Mouse (Mus musculus) urinary bladder, postnatal 4 days (tissue): Measurements from ENCODE around the gene Ctnnb1.

Source experiments
- DNase-seq, 2 experiments: peaks; one replicate each; pipeline ENCODE4 v3.0.0; 2021 to 2022; ENCODE audit warnings: low spot score in 2 of 2

The Ctnnb1 gene

DNA sequence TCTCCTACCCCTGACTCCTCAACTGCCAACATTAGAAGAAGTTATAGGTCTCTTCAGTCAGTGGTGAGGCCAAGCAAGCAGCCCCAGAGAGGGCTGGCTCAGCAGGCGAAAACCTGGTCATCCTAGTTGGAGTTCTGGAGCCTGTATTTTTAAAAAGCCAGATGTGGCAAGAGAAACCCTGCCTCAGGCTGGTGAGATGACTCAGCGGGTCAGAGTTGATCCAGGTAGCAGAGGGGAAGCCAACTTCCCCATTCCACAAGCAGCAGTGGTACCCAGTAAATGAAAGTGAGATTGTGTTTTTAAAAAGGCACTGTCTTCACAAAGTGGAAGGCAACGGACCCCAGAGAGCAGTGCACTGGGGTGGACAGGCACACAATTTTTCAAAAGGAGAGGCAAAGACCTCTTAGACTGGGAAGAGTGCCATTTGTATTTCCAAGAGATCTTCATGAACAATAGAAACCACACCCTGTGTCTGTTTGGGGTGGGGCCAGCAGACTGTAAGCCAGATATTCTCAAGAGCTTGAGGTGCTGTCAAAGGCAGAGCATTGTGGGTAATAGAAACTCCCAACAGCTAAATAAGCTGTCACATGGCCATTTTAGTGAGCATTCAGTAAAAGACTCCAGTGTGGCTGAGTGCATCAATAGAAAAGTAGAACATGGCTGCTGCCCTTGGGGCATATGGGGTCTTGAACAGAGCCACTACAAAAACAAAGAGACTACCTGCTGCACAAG, 33.1 kb downstream of the Ctnnb1 start:
- no peak for DNase-seq

DNA sequence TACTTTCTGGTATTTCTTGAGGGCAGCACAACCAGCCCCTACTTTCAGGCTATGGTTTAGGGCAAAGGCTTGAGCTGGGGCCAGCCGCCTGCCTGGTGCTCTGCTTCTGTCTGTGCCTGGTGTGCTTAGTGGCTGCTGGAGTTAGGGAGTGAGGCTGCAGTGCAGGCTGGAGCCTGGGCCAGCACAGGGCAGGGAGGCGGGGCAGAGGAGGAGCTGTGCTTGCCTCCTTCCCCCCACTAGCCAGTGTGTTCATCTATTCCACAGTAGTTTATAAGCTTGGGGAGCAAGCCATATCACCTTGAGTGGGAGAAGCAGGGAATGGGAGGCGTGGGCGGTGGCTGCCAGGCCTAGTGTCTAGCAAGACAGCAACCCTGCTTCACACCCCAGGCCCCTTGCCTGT, 34.1 kb downstream of the Ctnnb1 start:
- DNase-seq = no peak

DNA sequence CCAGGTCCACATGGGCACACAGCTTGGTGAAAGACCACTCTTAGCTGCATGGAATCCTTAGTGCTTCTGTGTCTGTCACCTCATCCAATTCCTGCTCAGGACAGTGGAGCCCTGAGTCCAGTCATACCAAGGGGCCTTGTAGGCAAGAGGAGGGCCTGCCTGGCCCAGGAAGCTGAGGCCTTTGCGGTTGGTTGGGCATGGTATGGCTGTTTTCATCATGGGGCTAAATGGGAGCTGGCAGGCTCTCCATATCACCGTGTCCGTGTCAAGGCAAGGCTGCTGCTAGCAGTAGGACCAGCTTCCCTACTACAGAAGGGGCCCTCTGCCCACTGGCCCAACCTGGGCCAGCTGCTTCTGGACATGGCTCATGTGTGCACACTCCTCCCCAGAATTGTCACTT, 34.7 kb downstream of the Ctnnb1 start:
- no peak for DNase-seq

DNA sequence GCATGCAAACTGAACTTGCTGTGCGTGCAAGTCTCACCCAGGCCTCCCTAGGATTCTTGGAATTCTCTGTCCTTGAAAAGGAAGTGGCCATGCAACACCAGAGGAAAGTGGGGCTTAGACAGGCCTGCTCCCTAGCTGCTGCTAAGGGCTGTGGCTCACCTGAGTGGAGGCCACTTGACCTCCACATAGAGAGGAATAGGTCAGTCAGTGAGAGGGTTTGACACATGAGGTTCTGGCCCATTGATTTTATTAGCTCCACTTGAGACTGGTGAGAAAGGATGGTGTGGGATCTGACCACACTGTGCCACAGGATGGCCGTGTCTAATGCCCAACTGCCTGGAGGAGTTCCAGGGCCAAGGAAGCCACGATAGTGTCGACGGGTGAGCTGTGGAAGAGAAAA, 35.2 kb downstream of the Ctnnb1 start:
- DNase-seq = no peak

DNA sequence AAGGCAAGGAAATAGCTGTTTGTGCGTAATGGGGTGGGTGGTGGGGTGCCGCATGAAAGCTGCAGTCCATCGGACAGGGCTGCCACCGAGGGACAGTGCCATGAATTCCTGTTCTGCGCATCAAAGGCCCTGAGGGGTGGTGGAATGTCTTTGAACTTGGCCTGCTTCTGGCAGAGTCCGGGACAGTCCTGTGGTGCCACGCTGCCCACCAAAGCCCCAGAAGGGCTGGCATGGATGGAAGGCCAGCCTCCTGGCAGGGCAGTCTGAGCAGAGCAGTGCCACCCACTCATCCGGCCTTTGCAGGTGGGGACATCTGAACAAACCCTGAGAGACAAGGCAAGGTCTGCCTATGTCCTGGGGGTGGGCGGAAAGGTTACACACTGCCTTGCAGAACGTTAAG, 36.0 kb downstream of the Ctnnb1 start:
- DNase-seq = no peak

DNA sequence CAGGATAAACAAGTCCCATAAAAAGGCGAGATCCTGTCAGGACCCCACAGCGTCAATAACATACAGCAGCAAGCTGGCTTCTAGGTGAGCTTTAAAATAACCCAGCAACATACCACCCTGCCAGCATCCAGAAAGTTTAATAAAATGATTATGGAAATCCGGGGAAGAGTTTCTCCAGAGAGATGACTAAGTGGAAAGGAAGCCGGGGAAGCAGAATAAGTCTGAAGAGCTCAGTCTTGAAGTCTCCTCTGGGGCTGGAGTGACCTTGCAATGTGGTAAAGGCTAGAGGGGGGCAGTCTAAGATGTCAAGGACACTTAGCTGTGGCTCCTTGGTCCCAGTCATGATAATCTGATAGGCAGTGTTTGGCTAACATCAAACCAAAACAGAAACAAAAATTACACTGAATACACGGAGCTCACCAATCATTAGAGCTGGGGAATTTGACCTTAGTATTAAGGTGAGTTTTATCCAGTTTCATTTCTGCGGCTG, 44.1 kb downstream of the Ctnnb1 start:
- no peak for DNase-seq

DNA sequence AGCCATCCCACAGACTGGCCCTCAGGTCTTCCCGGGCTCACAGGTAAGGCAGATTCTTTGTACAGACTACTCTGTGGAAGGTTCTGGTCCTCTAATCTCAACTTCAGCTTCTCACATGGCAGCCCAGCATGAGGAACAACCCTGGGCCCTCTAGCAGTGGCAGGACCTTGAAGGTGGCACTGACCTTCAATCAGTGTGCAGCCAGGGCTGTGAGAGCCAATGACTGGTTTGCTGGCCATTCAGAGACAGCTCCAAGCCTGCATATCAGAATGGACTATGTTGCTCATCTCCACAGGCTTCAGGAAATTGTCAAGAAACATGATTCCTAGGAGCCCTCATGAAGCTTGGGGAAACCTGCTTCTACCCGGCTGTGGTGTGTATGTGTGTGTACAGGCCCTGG, 45.2 kb downstream of the Ctnnb1 start:
- DNase-seq = no peak

DNA sequence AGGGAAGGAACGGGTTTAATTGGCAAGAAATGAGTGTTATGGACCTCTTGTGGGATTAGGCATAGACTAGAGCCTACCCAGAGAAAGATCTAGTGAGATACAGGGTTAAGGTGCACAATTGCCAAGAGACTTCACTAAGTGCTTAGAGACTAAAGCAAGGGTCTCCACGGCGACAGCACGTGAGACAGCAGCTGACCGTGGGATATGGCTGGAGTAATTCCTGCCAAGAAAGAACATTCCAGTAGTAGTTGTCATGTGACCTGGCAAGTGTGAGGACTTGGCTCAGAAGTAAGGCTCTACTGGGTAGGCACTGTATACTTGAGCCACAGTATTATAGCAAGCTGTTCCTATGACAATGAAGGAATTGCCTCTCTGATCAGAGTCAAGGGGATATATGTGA, 47.1 kb downstream of the Ctnnb1 start:
- DNase-seq = no peak

DNA sequence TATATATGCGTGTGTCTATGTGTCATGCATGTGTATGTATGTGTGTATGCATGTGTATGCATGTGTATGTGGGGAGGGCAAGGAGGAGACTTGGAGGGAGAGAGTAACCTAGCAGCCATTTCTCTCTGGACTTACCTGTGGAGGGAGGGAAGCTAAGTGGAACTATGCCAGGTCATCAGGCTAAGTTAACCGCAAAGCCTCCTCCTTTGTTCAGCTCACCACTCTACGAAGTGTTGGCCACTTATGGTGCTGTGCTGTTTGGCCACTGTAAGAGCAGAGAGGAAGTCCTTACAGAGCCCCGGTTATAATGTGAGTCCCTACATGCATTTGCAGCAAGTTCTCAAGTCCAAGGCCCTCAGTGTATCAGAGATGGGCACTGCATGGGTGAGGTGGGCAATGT, 47.8 kb downstream of the Ctnnb1 start:
- no peak for DNase-seq

DNA sequence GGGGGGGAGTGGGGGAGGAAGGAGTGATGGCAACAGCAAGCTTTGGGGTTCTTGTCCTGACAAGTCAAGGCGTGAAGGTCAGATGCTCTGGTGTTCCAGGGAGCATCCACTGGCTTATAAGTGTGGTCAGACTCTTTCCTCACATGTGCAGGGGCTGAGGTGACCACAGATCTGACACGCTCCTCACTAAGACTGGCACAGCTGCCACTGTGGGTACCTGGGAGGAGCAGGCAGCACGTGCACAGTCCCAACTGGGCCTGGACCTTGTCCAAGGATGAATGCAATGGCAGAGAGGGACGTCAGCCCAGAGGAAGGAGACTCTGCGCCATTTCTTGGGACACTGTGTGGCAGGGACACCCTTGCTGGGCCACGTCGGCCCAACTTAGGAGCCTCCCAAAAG, 52.8 kb downstream of the Ctnnb1 start:
- no peak for DNase-seq

DNA sequence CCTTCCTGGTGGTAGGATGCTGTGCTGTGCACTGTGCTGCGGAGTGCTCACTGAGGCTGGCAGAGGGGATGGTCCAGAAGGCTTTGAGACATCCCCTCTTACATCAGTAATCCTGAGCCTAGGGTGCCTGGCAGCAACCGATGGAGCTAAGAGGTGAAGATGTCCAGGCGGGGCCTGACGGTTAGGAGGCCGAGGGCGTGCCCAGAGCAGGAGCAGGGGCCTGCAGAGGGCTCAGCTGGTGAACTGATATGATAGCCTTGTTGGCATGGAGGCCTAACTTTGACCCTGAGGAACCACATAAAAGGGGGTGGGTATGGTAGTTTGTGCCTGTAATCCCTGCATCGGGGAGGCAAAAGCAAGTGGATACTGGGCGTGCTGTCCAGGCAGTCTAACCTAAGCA, 54.8 kb downstream of the Ctnnb1 start:
- DNase-seq = no peak

DNA sequence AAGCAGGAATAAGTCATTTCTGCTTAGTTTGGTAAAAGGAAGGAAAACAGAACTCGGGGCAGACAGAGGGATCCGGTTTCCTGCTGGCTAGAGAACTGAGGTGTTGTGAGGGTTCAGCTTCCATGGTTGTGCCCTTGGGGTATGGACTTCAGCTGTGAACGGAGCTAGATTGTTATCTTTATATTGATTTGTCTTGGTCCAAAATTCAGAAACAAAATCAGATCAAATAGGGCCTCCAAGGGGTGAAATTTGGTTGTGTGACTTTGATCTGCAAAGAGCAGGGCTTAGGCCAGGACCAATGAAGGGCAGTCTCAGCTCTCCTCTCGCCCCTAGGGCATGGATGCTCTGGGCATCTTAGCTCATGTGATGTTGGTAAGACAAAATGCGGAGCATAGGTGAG, 55.5 kb downstream of the Ctnnb1 start:
- no peak for DNase-seq

DNA sequence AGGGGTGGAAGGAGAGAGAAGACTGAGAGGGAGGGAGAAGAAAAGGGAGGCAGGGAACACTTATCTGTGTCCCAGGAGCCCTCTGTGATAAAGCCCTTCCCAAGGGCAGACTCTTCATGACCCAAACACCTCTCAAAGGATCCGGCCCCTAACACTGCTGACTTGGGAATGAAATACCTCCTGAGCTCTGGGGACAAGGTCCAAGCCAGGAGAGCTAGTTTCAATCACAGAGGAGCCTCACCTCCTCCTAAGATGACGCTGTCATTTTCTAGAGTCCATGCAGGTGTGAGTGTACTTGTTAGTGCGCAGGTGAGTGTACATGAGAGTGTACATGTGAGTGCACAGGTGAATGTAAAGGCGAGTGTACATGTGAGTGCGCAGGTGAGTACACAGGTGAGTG, 56.0 kb downstream of the Ctnnb1 start:
- no peak for DNase-seq

DNA sequence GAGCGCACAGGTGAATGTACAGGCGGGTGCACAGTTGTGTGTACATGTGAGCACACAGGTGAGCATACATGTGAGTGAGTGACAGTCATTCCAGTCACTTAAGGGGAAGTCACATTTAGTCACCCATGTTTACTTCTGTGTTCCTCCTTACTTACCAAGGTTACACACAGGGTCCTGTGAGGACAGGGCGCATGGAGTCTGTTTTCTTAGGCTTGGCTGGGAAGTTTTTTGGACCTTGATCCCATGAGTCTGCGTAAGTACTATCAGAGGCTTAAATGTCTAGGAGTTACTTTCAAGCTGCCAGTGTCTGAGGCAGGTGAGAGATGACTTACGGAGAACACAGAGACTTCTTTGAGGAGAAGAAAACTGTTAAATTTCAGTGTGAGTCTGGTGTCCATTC, 56.5 kb downstream of the Ctnnb1 start:
- no peak for DNase-seq

DNA sequence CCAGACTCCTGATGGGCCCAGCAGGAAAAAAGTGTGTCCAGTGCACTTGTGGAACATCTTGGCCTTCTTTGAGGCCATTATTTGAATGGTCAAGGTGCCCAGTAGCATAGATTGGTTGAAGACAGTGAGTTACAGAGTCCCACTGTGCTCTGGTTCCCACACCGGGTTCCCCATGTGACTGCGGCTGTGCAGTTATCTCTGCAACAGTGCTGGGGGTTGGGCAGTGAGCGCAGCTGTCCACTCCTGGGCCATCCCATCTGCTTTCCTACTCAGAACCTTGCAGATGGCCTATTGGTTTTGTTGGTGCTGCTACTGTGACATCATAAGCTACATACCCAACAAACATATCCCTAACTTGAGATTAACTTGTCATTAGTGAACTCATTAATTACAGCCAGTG, 57.2 kb downstream of the Ctnnb1 start:
- no peak for DNase-seq

DNA sequence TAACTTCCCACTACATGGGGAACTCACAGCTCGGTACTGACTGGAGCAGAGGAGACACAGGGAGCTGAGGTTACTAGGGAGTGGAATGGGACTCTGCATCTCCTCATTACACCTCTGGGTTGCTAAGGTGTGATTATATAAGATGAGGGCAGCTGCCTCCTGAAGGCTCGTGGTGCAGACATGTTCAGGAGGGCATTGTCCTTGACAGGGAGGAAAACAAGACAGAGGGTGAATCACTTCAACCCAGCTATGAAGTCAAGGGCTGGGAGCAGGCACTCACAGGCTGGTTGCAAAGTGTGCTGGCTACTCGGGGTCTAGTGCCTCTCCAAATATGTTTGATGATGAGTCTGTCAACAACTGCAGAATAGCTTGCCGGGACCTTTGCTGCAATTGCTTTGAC, 58.0 kb downstream of the Ctnnb1 start:
- no peak for DNase-seq

DNA sequence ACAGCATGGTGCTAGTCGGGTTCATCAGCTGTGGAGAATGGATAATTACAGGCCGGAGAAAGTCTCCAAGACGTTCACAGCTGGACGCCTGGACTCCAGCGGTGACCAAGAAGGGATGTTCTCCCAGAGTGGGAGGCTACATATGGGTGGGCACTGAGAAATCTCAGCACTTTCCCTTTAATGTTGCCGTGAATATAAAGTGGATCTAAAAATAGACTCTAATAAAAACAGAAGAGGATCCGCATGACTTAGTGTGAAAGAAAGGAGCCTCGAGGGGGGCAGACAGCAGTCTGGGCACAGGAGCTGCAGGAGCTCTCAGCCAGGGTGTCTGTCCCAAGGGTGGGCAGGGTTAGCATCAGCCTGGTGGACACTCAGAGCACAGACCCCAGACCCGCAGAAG, 59.1 kb downstream of the Ctnnb1 start:
- no peak for DNase-seq

DNA sequence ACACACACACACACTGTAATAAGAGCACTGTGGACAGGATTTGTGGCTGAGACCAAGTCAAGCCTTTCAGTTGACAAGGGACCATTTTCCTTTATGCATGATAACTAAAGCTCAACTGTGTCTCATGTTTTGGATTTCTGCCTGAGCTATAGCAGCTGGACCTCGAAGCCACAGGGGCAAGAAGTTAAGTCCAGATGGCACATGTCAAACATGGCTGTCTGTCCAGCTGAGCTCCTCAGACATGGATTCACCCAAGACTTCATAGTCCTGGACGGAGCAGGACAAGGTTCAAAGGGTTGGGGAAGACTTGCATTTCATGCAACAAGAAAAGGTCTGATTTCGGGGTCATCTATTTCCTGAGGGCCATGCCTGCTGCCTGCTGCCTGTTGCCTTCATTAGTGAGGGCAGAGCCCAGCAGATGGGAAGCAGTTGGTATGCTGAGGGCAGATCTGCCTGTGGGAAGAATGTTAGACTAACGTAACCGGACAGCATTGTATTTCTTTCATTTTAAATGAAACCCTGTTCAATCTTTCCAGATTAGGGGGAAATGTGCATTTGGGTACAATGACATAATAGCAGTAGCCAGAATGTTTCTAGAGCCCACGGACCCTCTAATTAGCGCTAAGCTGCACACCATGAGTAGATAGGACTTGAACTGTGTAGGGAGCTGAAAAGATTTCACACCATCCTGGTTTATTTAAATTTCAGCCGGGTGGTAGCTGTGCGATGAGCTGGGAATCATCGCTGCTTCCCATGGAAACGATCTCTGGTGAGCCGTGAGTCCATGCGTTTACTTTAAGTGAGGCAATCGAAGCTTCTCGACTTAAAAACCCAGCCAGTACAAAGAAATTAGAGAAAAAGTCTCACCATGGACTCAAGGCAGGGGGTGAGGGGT, 61.0 kb downstream of the Ctnnb1 start:
- no peak for DNase-seq

DNA sequence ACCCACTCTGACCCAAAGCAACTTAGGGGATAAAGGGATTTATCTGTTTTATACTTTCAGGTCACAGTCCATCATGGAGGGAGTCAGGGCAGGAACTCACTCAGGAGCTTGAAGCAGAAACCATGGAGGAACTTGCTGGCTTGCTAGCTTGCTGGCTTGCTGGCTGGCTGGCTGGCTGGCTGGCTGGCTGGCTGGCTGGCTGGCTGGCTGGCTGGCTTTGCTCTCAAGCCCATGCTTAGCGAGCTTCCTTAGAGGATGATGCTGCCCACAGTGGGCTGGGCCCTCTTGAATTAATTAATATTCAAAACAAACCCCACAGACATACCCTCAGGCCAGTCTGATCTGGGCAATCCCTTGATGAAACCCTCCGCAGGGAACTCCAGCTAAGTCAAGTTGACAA, 62.8 kb downstream of the Ctnnb1 start:
- DNase-seq = no peak

DNA sequence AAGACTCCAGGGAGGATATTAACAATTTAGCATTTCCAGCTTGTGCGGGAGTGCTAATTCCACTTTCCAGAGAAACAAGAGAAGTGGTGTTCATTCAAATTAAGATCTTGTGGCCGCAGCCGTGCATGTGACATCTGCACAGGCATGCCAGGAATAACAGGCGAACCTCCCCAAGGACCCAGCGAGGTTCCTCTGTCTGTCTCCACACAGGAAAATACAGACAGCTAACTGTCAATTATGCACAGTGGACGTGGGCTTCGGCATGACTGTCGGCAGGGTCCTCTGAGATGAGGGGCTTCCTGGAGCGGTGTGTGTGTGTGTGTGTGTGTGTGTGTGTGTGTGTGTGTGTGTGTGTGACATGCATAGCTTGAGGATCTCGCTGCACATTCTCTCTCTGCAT, 64.0 kb downstream of the Ctnnb1 start:
- no peak for DNase-seq

DNA sequence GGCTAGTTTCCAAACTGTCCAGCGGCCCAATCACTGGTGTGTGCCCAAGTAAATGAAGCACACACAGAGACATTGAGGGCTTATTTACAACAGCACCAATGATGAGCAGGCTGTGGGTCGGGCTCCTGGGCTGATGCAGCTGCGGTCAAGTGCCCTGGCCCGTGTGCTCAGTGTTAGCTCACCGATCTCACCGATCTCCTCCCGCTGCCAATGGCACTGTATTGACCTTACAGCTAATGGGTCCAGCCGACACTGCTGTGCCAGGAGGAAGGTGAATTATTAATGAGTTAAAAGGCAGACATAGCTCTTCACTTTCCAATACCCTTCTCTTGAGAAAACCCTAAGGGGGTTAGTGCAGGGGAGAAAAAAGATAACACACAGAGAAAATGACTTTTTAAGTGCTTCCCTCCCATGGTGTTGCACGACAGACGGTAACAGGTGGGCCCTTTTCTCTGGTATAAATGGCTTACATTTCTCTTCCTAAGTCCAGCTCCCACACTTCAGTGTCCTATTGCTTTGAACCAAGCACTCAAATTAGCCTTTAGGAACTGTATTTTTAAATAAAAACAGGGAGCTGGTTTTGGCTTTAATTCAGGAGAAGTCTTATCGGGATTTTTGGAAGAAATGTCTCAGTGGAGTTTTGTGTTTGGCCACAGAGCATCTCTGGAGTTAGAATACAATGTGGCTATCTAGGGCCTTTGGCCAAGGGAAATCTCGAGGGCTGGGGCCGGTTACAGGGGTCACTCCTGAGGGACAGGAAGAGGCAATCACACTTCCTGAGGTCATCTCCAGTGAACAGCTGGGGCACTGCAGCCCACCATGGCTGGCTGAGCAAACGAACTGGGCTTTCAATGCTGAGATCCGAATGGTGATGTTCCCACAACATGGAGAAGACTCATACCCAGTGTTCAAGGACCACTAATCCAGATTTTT, 65.5 kb downstream of the Ctnnb1 start:
- DNase-seq = no peak

DNA sequence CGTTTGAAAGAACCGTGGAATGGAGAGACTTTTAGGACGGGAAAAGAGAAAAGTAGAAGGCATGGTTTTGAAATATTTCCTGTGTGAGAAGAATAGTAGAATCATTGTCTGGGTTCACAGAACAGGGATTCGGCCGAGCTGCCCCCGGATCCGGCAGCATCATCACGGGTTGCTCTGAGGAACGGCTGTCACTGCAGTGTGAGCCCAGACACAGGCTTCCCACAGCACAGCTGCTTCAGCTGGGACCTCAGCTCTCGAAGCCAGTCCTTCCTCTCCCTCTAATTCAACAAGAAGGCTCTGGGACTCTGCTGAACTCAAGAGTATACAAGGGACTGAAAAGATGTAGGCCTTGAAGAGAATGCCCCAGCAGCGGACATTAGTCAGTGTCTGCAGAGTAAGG, 69.7 kb downstream of the Ctnnb1 start:
- DNase-seq = no peak
